ENCODE assay signal across 27 mouse cellular contexts in genomic region chr10:17203416-17204110, GRCm38 (mm10).
DNase-seq lines count a peak whose midpoint lies in the region; ATAC-seq and TF ChIP-seq lines count a peak whose summit lies in the region.
"Had no signal": no experiment of that assay in that cellular context is flagged by ENCODE, and none has a peak within 500 bp of the region (broad histone marks: within the 10 kb centered on the region; RNA-seq: fewer than 3 reads in every experiment).

No protein-coding gene starts in this region.

- 90% methylated on average over 4 of the region's 4 CpGs for WGBS in midbrain, embryonic 10.5 days
- 71% methylated on average over 4 of the region's 4 CpGs for WGBS in midbrain, postnatal 0 days
- WGBS in forebrain, embryonic 12.5 days = 49% methylated on average over 4 of the region's 4 CpGs
- 83% methylated on average over 4 of the region's 4 CpGs for WGBS in hindbrain, embryonic 11.5 days
- 70% methylated on average over 4 of the region's 4 CpGs for WGBS in midbrain, embryonic 13.5 days

- no peak overlapping the region for H3K4me3 ChIP-seq in midbrain, embryonic 10.5 days
- no peak overlapping the region for H3K4me3 ChIP-seq in midbrain, postnatal 0 days (ENCODE audit: low read depth, low read length)
- H3K4me3 ChIP-seq in forebrain, embryonic 12.5 days (replicated peaks) = no peak overlapping the region
- H3K4me3 ChIP-seq in hindbrain, embryonic 11.5 days (ENCODE audit: low read depth, low read length) = no peak overlapping the region
- H3K4me3 ChIP-seq in midbrain, embryonic 13.5 days (replicated peaks) = no peak overlapping the region
- H3K4me3 ChIP-seq: embryonic facial prominence, embryonic 13.5 days; erythroblast, embryonic 14.5 days; heart, embryonic 13.5 days; kidney, embryonic 15.5 days; left cerebral cortex, adult 2 months; liver, embryonic 15.5 days; lung, embryonic 15.5 days; myocyte; neural tube, embryonic 15.5 days; stomach, embryonic 15.5 days had no signal

- peaks cover 30% of the 10 kb centered on the region for H3K4me1 ChIP-seq in midbrain, embryonic 10.5 days
- H3K4me1 ChIP-seq in midbrain, postnatal 0 days (ENCODE audit: insufficient read depth, low read length) = no peaks in the 10 kb centered on the region
- H3K4me1 ChIP-seq in forebrain, embryonic 12.5 days = peaks cover 20% of the 10 kb centered on the region
- no peaks in the 10 kb centered on the region for H3K4me1 ChIP-seq in hindbrain, embryonic 11.5 days (replicated peaks; ENCODE audit: control insufficient read depth, insufficient read depth, low read length)
- H3K4me1 ChIP-seq in midbrain, embryonic 13.5 days (replicated peaks) = peaks cover 12% of the 10 kb centered on the region
- H3K4me1 ChIP-seq: embryonic facial prominence, embryonic 13.5 days; kidney, embryonic 15.5 days; liver, embryonic 15.5 days; lung, embryonic 15.5 days; stomach, embryonic 15.5 days had no signal

- no peak overlapping the region for H3K4me2 ChIP-seq in midbrain, postnatal 0 days (ENCODE audit: low read depth, low read length, poor library complexity, severe bottlenecking)
- no peak overlapping the region for H3K4me2 ChIP-seq in forebrain, embryonic 12.5 days
- no peak overlapping the region for H3K4me2 ChIP-seq in hindbrain, embryonic 11.5 days (replicated peaks; ENCODE audit: low read depth, low read length)
- H3K4me2 ChIP-seq in midbrain, embryonic 13.5 days (replicated peaks) = no peak overlapping the region
- H3K4me2 ChIP-seq: embryonic facial prominence, embryonic 13.5 days; heart, embryonic 13.5 days; kidney, embryonic 15.5 days; liver, embryonic 15.5 days; lung, embryonic 15.5 days; neural tube, embryonic 15.5 days; stomach, embryonic 15.5 days had no signal

- no peaks in the 10 kb centered on the region for H3K36me3 ChIP-seq in midbrain, embryonic 10.5 days
- H3K36me3 ChIP-seq in midbrain, postnatal 0 days (ENCODE audit: insufficient read depth, low read length) = no peaks in the 10 kb centered on the region
- no peaks in the 10 kb centered on the region for H3K36me3 ChIP-seq in forebrain, embryonic 12.5 days (replicated peaks)
- H3K36me3 ChIP-seq in hindbrain, embryonic 11.5 days (ENCODE audit: control insufficient read depth, insufficient read depth, low read length) = no peaks in the 10 kb centered on the region
- H3K36me3 ChIP-seq in midbrain, embryonic 13.5 days = no peaks in the 10 kb centered on the region
- H3K36me3 ChIP-seq: embryonic facial prominence, embryonic 13.5 days; G1E; heart, embryonic 13.5 days; kidney, embryonic 15.5 days; liver, embryonic 15.5 days; lung, embryonic 15.5 days; neural tube, embryonic 15.5 days; stomach, embryonic 15.5 days had no signal

- no peaks in the 10 kb centered on the region for H3K9me3 ChIP-seq in midbrain, embryonic 10.5 days (replicated peaks)
- H3K9me3 ChIP-seq in midbrain, postnatal 0 days (ENCODE audit: low read length) = no peaks in the 10 kb centered on the region
- H3K9me3 ChIP-seq in forebrain, embryonic 12.5 days = no peaks in the 10 kb centered on the region
- H3K9me3 ChIP-seq in hindbrain, embryonic 11.5 days (ENCODE audit: control insufficient read depth, low read length) = no peaks in the 10 kb centered on the region
- no peaks in the 10 kb centered on the region for H3K9me3 ChIP-seq in midbrain, embryonic 13.5 days
- H3K9me3 ChIP-seq: embryonic facial prominence, embryonic 13.5 days; G1E; heart, embryonic 13.5 days; kidney, embryonic 15.5 days; liver, embryonic 15.5 days; lung, embryonic 15.5 days; neural tube, embryonic 15.5 days; stomach, embryonic 15.5 days had no signal

- H3K27me3 ChIP-seq in midbrain, embryonic 10.5 days (ENCODE audit: low read depth, poor library complexity, severe bottlenecking) = no peaks in the 10 kb centered on the region; the same call in 1 of the 2 replicates
- no peaks in the 10 kb centered on the region for H3K27me3 ChIP-seq in midbrain, postnatal 0 days (ENCODE audit: insufficient read depth, low read length)
- peaks cover 11% of the 10 kb centered on the region; the same call in 1 of the 2 replicates for H3K27me3 ChIP-seq in forebrain, embryonic 12.5 days
- H3K27me3 ChIP-seq in hindbrain, embryonic 11.5 days (ENCODE audit: control insufficient read depth, insufficient read depth, low read length) = no peaks in the 10 kb centered on the region
- no peaks in the 10 kb centered on the region for H3K27me3 ChIP-seq in midbrain, embryonic 13.5 days
- H3K27me3 ChIP-seq: embryonic facial prominence, embryonic 13.5 days; heart, embryonic 13.5 days; kidney, embryonic 15.5 days; liver, embryonic 15.5 days; lung, embryonic 15.5 days; neural tube, embryonic 15.5 days; Patski; stomach, embryonic 15.5 days had no signal

- no peak for ATAC-seq in midbrain, postnatal 0 days (ENCODE audit: low FRiP score)
- peak; percentile 64; the same call in 1 of the 2 replicates for ATAC-seq in forebrain, embryonic 12.5 days (ENCODE audit: low FRiP score)
- peak; percentile 64 for ATAC-seq in hindbrain, embryonic 11.5 days (ENCODE audit: low FRiP score)
- ATAC-seq in midbrain, embryonic 13.5 days = no peak
- ATAC-seq: Patski had no signal

- DNase-seq in midbrain, embryonic 10.5 days (ENCODE audit: low spot score) = no peak
- DNase-seq in midbrain, postnatal 0 days (ENCODE audit: low spot score) = no peak
- no peak for DNase-seq in hindbrain, embryonic 11.5 days (ENCODE audit: low spot score)
- DNase-seq in left cerebral cortex, adult 8-10 months (ENCODE audit: low spot score in 2 of 2) = no peak
- DNase-seq in lung, postnatal 10 days = no peak
- no peak for DNase-seq in adrenal gland, postnatal 4 days (ENCODE audit: low spot score in 2 of 2)
- DNase-seq: adrenal gland, postnatal 36 days; gastrocnemius, postnatal 14 days; heart, postnatal 14 days; kidney, adult 11 months; liver; lung, postnatal 4 days; thymus, postnatal 4 days had no signal

- peak overlapping the region; percentile 82 for H3K27ac ChIP-seq in midbrain, embryonic 10.5 days (replicated peaks)
- H3K27ac ChIP-seq in midbrain, postnatal 0 days (ENCODE audit: low read depth, low read length) = no peak overlapping the region
- peak overlapping the region; percentile 64; the same call in 1 of the 2 replicates for H3K27ac ChIP-seq in forebrain, embryonic 12.5 days
- no peak overlapping the region for H3K27ac ChIP-seq in hindbrain, embryonic 11.5 days (ENCODE audit: low read depth, low read length)
- peak overlapping the region; percentile 70 for H3K27ac ChIP-seq in midbrain, embryonic 13.5 days
- H3K27ac ChIP-seq: embryonic facial prominence, embryonic 13.5 days; heart, embryonic 13.5 days; kidney, embryonic 15.5 days; left cerebral cortex, adult 2 months; liver, embryonic 15.5 days; stomach, embryonic 15.5 days had no signal

- no peak overlapping the region for H3K9ac ChIP-seq in midbrain, postnatal 0 days (replicated peaks; ENCODE audit: low read length, poor library complexity, severe bottlenecking)
- no peak overlapping the region for H3K9ac ChIP-seq in forebrain, embryonic 12.5 days
- H3K9ac ChIP-seq in hindbrain, embryonic 11.5 days (ENCODE audit: low read depth, low read length) = no peak overlapping the region
- no peak overlapping the region for H3K9ac ChIP-seq in midbrain, embryonic 13.5 days (replicated peaks)
- H3K9ac ChIP-seq: embryonic facial prominence, embryonic 13.5 days; heart, embryonic 13.5 days; kidney, embryonic 15.5 days; liver, embryonic 15.5 days; lung, embryonic 15.5 days; neural tube, embryonic 15.5 days; stomach, embryonic 15.5 days had no signal

- no peak for TF ChIP-seq CTCF in midbrain, postnatal 0 days (IDR thresholded peaks at IDR 0.05)

Comparison
In these comparisons a context has a peak if more than half of its experiments do, and no peak if none do; other contexts are left out.
1. H3K27ac ChIP-seq: peak in midbrain, embryonic 10.5 days (single experiment), forebrain, embryonic 12.5 days (single experiment) and midbrain, embryonic 13.5 days (single experiment); none in midbrain, postnatal 0 days (single experiment) and hindbrain, embryonic 11.5 days (single experiment).
2. ATAC-seq: peak in forebrain, embryonic 12.5 days (single experiment) and hindbrain, embryonic 11.5 days (single experiment); none in midbrain, postnatal 0 days (single experiment) and midbrain, embryonic 13.5 days (single experiment).